Mouse (Mus musculus) kidney, adult 2 months (tissue): ENCODE data around the gene Mark2. TPM values are rescaled to one million over a fixed set of nuclear protein-coding genes. Genes with fewer than 3 reads are reported as not detected.

ENCODE experiments used
- DNase-seq: peaks from one replicate; pipeline ENCODE4 v3.0.0; 2021
- H3K27ac ChIP-seq: fragments of 200-500 bp; 2 replicates; pipeline ENCODE4 v1.5.1; 2012; ENCODE audit warnings: low read depth, low read length, control low read depth, inconsistent platforms; ENCODE audit not compliant: insufficient read depth
- H3K27me3 ChIP-seq: fragments of 200-500 bp; replicated peaks from 2 replicates; pipeline ENCODE4 v1.6.1; 2012; ENCODE audit warnings: mild to moderate bottlenecking, moderate library complexity, low read length, inconsistent platforms; ENCODE audit not compliant: control insufficient read depth, insufficient read depth
- H3K36me3 ChIP-seq: fragments of 200-500 bp; 2 replicates; pipeline ENCODE4 v1.6.1; 2012; ENCODE audit warnings: mild to moderate bottlenecking, moderate library complexity, low read length, inconsistent platforms; ENCODE audit not compliant: control insufficient read depth, insufficient read depth
- H3K4me1 ChIP-seq: fragments of 200-500 bp; 2 replicates; pipeline ENCODE4 v1.6.1; 2011; ENCODE audit warnings: low read length; ENCODE audit not compliant: control insufficient read depth, insufficient read depth
- H3K4me3 ChIP-seq: fragments of 200-500 bp; 2 replicates; pipeline ENCODE4 v1.5.1; 2011; ENCODE audit warnings: mild to moderate bottlenecking, low read depth, low read length, control low read depth; ENCODE audit not compliant: insufficient read depth
- CTCF ChIP-seq: fragments of 200-500 bp; conservative IDR thresholded peaks from 2 replicates; pipeline ENCODE4 v1.5.1; 2011; ENCODE audit warnings: low read depth, mild to moderate bottlenecking, control low read depth, low read length, moderate library complexity, mixed read lengths; ENCODE audit not compliant: insufficient read depth, insufficient read length
- POLR2A ChIP-seq: fragments of 200-500 bp; IDR thresholded peaks from one replicate; pipeline ENCODE4 v1.6.1; 2011; ENCODE audit warnings: low read depth, low read length, control low read depth
- WGBS: fragments of 180-500 bp; shearing (Covaris S2); methylation state at CpG from one replicate; pipeline ENCODE4 v1.1.7; 2018; 5-methylcytosine and 5-hydroxymethylcytosine counted together
- polyA plus RNA-seq: library from polyadenylated mRNA; depleted of rRNA; stranded (reverse); fragments of >200 nt; gene quantifications from 2 replicates; pipeline ENCODE4 v1.2.3, GENCODE M21; 2012

Gene Mark2
- polyA plus RNA-seq, 1 experiment: 85.0 TPM

DNA sequence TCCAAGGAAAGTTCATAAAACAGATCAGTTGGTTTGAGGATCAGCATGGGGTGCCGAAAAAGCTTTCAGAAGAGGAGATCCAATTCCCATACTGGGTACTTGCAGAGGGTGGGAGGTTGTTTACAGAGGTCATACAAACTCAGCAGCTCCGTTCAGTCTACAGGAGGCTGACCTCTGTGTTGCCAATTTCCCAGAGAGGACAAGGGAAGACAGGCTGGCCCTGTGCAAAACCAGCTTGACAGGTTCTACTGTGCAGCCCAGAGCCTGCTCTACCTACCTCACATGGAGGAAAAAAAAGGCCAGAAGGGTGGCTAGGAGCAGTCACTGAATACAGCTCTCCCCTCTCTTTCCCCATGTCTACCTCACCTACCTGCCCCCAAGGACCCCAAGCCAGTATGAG, 7.6 kb downstream of the Mark2 start:
- peak overlapping the region; percentile 85 for H3K27ac ChIP-seq
- peak; percentile 77 for DNase-seq
- no peak for TF ChIP-seq CTCF
- TF ChIP-seq POLR2A: no peak
- H3K27me3 ChIP-seq: no peaks in the 10 kb centered on the region
- H3K4me3 ChIP-seq: no peak overlapping the region
- peaks cover 22% of the 10 kb centered on the region for H3K4me1 ChIP-seq
- 33% methylated on average over 2 of the region's 2 CpGs for whole genome bisulfite sequencing
- H3K36me3 ChIP-seq: no peaks in the 10 kb centered on the region

DNA sequence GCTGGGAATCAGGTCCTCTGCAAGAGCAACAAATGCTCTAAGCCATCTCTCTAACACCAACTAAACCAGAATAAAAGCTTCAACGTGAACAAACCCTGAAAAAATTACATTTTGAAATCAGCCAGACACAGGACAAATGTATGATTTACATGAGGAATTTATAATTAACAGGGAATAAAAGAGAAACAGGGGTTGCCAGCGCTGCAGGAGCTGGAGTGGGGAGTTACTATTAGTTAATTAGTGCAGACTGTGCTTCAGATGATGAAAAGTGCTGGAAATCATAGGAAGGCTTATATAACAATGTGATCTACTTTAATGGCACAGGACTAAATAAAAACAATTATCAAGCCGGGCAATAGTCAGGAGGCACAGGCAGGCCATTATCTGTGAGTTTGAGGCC, 20.3 kb downstream of the Mark2 start:
- peak; percentile 53 for DNase-seq
- Histone ChIP-seq H3K36me3 (no peaks in the 10 kb centered on the region), H3K27ac (peak overlapping the region; percentile 91), H3K27me3 (no peaks in the 10 kb centered on the region), H3K4me3 (no peak overlapping the region), H3K4me1 (peaks cover 25% of the 10 kb centered on the region)
- WGBS: 41% methylated on average over 3 of the region's 3 CpGs
- TF ChIP-seq POLR2A: no peak
- TF ChIP-seq CTCF: no peak

DNA sequence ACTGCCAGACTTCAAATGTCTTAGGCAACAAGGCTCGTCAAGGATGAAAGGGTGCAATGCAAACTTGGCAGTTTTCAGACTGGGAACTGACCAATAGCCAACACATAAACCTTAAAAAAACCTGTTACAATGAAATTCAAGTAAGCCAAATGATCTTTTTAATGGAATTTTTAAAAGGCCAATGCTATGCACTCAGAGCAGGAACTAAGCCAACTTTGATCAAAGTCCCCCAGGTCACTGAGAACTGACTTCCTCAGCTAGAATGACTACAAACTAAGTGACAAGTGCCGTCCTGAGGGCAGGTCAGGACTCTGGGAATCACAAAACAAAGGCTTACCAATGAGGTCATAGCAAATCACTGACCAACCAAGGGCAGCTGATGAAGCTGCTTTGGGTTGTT, 21.5 kb downstream of the Mark2 start:
- Histone ChIP-seq H3K4me3 (no peak overlapping the region), H3K36me3 (no peaks in the 10 kb centered on the region), H3K27ac (peak overlapping the region; percentile 84), H3K27me3 (no peaks in the 10 kb centered on the region), H3K4me1 (peaks cover 25% of the 10 kb centered on the region)
- peak; percentile 82 for DNase-seq
- WGBS: 10% methylated on average over 2 of the region's 2 CpGs
- TF ChIP-seq CTCF (no peak), POLR2A (no peak)

DNA sequence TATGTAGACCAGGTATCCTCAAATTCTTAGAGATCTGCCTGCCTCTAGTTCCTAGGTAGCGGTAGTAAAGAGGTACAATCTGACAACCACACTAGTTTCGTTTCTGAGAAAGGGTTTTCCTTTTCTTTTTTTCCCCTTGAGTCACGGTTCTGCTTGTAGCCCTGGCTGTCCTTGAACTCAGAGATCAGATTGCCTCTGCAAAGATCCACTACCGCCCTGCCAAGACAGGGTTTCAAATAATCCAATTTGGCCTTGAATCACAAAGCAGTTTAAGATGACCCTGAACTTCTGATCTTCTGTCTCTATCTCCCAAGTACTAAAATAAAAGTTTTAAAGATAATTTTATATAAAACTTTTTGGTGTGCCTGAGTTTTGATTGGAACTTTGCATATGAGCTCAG, 23.9 kb downstream of the Mark2 start:
- 76% methylated on average over 4 of the region's 4 CpGs for WGBS
- Histone ChIP-seq H3K27me3 (no peaks in the 10 kb centered on the region), H3K36me3 (no peaks in the 10 kb centered on the region), H3K4me3 (no peak overlapping the region), H3K4me1 (peaks cover 41% of the 10 kb centered on the region), H3K27ac (no peak overlapping the region)
- DNase-seq: no peak
- TF ChIP-seq POLR2A (no peak), CTCF (no peak)

DNA sequence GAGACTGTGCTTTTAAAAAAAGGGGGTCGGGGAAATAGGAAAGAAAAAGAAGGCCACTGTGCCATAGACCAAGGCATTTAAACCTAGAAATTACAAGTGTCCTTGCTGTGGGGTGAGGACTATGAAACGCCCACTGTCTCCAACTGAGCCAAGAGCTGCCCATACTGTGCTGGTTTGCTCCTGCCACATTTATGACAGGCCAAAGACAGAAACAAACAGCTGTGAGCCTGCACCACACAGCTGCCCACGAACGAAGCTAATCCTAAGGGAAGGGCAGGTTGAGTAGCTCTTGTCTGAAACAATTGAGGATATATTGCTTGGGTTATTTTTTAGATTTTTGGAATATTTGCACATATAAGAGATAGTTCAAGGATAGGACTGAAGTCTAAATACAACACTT, 24.8 kb downstream of the Mark2 start:
- H3K27me3 ChIP-seq: no peaks in the 10 kb centered on the region
- H3K27ac ChIP-seq: no peak overlapping the region
- no peak overlapping the region for H3K4me3 ChIP-seq
- no peak for DNase-seq
- WGBS: 62% methylated on average over 4 of the region's 4 CpGs
- TF ChIP-seq POLR2A: no peak
- TF ChIP-seq CTCF: no peak
- H3K4me1 ChIP-seq: peaks cover 39% of the 10 kb centered on the region
- H3K36me3 ChIP-seq: no peaks in the 10 kb centered on the region

DNA sequence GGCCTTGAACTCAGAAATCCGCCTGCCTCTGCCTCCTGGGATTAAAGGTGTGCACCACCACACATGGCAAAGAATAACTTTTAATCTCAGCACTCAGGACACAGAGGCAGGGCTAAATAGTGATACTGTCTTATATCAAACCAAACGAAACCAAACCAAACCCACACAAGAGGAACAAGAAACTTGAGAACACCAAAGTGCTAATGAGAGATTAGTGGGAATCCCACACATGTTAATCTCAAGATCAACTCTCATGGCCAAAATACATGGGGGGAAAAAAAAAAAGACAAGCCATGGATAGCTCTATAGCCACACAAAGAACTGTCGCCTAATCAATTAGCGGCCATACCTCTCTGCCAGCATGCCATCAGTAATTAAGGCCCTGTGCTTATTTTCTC, 26.1 kb downstream of the Mark2 start:
- DNase-seq: no peak
- peaks cover 40% of the 10 kb centered on the region for H3K4me1 ChIP-seq
- WGBS: 93% methylated on average over 4 of the region's 4 CpGs

DNA sequence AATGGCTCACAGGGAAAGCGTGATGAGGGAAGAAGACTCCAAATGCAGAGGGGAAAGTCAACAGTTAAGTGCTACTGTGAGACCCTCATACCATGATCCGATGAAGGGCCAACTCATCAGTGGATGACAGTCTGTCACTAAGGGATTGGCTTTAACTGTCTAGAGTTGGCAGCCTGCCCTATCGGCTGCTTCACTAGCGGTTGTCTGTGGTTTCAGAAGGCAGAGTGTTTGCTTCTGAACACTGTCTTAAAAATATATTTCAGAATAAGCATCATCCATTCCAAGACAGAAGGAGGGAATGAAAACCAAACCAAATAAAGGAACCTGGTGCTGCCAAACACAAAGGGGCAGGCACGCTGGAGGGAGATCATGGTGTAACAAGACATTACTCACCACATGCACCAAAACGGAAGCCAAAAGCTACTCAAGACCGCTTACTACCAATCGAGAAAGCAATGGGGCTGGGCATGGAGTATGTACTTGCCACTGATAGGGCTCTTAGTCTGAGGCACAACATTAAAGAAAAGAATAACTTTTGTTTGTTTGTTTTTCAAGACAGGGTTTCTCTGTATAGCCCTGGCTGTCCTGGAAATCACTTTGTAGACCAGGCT, 26.6 kb downstream of the Mark2 start:
- Histone ChIP-seq H3K27ac (no peak overlapping the region), H3K36me3 (no peaks in the 10 kb centered on the region), H3K27me3 (no peaks in the 10 kb centered on the region), H3K4me1 (peaks cover 41% of the 10 kb centered on the region), H3K4me3 (no peak overlapping the region)
- DNase-seq: no peak
- TF ChIP-seq POLR2A: no peak
- TF ChIP-seq CTCF: no peak
- WGBS: 67% methylated on average over 8 of the region's 8 CpGs

More for the DNA sequence above, 26.1 kb downstream of the Mark2 start:
- no peaks in the 10 kb centered on the region for H3K36me3 ChIP-seq
- TF ChIP-seq CTCF: no peak
- TF ChIP-seq POLR2A: no peak
- H3K27ac ChIP-seq: no peak overlapping the region
- H3K4me3 ChIP-seq: no peak overlapping the region
- no peaks in the 10 kb centered on the region for H3K27me3 ChIP-seq
